Mouse (Mus musculus) embryonic facial prominence, embryonic 10.5 days (tissue): ENCODE results near the gene Gm20547. TPM values are rescaled to one million over a fixed set of nuclear protein-coding genes. Genes with fewer than 3 reads are reported as not detected.
A peak's percentile ranks its signal among the peaks of the same experiment; 100 is the strongest.
"Not testable (repeated sequence)": the region's sequence is repeated elsewhere in the genome, so short reads cannot be mapped to it uniquely, and the experiment has no call there.

ENCODE experiments used
- DNase-seq: peaks from one replicate; pipeline ENCODE4 v3.0.0-alpha.2; 2017; ENCODE audit warnings: low spot score
- H3K27ac ChIP-seq: fragments of 300-500 bp; sonication (generic); replicated peaks from 2 replicates; pipeline ENCODE4 v1.5.1; 2016; ENCODE audit warnings: mild to moderate bottlenecking
- H3K27me3 ChIP-seq: fragments of 300-500 bp; sonication (generic); replicated peaks from 2 replicates; pipeline ENCODE4 v1.6.1; 2016; ENCODE audit warnings: low read depth, mild to moderate bottlenecking; ENCODE audit not compliant: poor library complexity, severe bottlenecking
- H3K36me3 ChIP-seq: fragments of 300-500 bp; sonication (generic); replicated peaks from 2 replicates; pipeline ENCODE4 v1.6.1; 2016; ENCODE audit warnings: mild to moderate bottlenecking, moderate library complexity
- H3K4me1 ChIP-seq: fragments of 300-500 bp; sonication (generic); 2 replicates; pipeline ENCODE4 v1.6.1; 2016
- H3K4me3 ChIP-seq: fragments of 300-500 bp; sonication (generic); 2 replicates; pipeline ENCODE4 v1.5.1; 2016; ENCODE audit warnings: mild to moderate bottlenecking, moderate library complexity
- H3K9me3 ChIP-seq: fragments of 300-500 bp; sonication (generic); 2 replicates; pipeline ENCODE4 v1.6.1; 2016; ENCODE audit warnings: mild to moderate bottlenecking
- WGBS: fragments of 180-500 bp; shearing (Covaris S2); methylation state at CpG from one replicate; pipeline ENCODE4 v1.1.7; 2016; 5-methylcytosine and 5-hydroxymethylcytosine counted together
- polyA plus RNA-seq: library from polyadenylated mRNA; unstranded; fragments of >200 nt; fragmentation: Nextera tagmentation; extraction: Ambion mirVana; gene quantifications from 2 replicates; pipeline ENCODE4 v1.2.1, GENCODE M21; 2016

Gm20547 gene
- polyA plus RNA-seq, 1 experiment from 2014 or later: not detected

DNA sequence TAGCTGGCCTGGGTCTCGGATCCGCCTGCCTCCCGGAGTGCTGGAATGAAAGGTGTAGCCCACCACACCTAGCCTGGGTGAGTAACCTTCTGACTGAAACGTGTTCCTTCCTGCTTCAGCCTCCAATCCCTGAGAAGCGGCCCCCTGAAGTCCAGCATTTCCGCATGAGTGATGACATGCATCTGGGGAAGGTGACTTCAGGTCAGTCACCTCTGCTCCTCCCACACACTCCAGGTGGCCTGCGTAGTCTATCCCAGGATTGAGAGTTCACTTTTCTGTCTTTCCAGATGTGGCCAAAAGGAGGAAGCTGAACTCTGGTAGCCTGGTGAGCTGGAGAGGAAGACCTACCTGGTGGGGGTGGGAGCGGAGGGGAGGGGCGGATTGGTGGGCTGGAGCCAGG is 21.1 kb upstream of the Gm20547 start:
- Histone ChIP-seq H3K27me3 (no peaks in the 10 kb centered on the region), H3K4me3 (no peak overlapping the region), H3K36me3 (peaks cover 72% of the 10 kb centered on the region), H3K4me1 (peaks cover 17% of the 10 kb centered on the region), H3K9me3 (no peaks in the 10 kb centered on the region), H3K27ac (no peak overlapping the region)
- DNase-seq: no peak
- WGBS: 92% methylated on average over 9 of the region's 9 CpGs

DNA sequence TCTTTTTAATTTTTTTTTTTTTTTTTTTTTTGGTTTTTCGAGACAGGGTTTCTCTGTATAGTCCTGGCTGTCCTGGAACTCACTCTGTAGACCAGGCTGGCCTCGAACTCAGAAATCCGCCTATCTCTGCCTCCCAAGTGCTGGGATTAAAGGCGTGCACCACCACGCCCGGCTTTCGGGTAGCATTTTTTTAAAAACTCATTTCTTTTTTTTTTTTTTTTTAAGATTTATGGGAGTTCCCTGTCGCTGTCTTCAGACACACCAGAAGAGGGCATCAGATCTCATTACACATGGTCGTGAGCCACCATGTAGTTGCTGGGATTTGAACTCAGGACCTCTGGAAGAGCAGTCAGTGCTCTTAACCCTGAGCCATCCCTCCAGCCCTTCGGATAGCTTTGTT is 20.1 kb upstream of the Gm20547 start:
- Histone ChIP-seq H3K4me1 (peaks cover 27% of the 10 kb centered on the region), H3K36me3 (peaks cover 63% of the 10 kb centered on the region)
- not testable (repeated sequence) for H3K27me3 ChIP-seq, DNase-seq, H3K4me3 ChIP-seq, H3K9me3 ChIP-seq, H3K27ac ChIP-seq
- 92% methylated on average over 9 of the region's 10 CpGs for WGBS

DNA sequence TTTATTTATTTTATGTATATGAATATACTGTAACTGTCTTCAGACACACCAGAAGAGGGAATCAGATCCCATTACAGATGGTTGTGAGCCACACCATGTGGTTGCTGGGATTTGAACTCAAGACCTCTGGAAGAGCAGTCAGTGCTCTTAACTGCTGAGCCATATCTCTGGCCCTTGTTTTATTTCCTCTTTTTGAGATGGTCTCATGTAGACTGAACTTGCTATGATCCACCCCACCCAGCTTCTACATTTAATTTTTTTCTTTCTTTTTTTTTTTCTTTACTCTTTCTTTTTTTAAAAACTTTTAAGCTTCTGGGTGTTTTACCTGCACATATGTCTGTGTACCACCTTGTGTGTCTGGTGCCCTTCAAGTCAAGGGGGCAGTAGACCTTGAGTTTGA is 19.0 kb upstream of the Gm20547 start:
- Histone ChIP-seq H3K4me3 (peak overlapping the region; percentile 99; the same call in 1 of the 2 replicates), H3K36me3 (peaks cover 63% of the 10 kb centered on the region)

GRCm38 (mm10) chr17:34899890-34900243 is 18.0 kb upstream of the Gm20547 start:
- Histone ChIP-seq H3K4me1 (peaks cover 47% of the 10 kb centered on the region), H3K36me3 (peaks cover 59% of the 10 kb centered on the region), H3K9me3 (peaks cover 4% of the 10 kb centered on the region; the same call in 1 of the 2 replicates), H3K4me3 (peak overlapping the region; percentile 99), H3K27ac (peak overlapping the region; percentile 100), H3K27me3 (no peaks in the 10 kb centered on the region)
- 3% methylated on average over 5 of the region's 5 CpGs for whole genome bisulfite sequencing
- no peak for DNase-seq

More for the DNA sequence above, 19.0 kb upstream of the Gm20547 start:
- not testable (repeated sequence) for DNase-seq, H3K27ac ChIP-seq, H3K27me3 ChIP-seq, H3K9me3 ChIP-seq
- H3K4me1 ChIP-seq: peaks cover 38% of the 10 kb centered on the region

DNA sequence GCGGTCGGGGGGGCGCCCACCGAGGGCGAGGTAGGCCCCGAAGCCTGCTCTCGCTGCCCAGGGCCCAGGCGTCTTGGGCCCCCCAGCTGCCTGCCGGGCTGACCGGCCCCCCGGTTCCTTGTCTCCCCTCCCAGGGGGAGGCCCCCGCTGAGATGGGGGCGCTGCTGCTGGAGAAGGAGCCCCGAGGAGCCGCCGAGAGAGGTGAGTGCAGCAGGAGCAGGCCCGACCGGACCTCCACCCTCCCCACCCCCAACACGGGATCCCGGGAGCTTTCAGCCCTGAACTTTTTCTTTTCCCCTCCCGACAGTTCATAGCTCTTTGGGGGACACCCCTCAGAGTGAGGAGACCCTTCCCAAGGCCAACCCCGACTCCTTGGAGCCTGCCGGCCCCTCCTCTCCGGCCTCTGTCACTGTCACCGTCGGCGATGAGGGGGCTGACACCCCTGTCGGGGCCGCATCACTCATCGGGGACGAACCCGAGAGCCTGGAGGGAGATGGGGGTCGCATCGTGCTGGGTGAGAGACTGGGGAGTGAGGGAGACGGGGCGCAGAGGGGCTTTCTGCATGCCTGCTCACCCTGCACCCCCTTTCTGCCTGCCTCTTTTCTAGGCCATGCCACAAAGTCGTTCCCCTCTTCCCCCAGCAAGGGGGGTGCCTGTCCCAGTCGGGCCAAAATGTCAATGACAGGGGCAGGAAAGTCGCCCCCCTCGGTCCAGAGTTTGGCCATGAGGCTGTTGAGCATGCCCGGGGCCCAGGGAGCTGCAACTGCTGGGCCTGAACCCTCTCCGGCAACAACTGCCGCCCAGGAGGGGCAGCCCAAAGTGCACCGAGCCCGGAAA is 17.4 kb upstream of the Gm20547 start:
- peaks cover 4% of the 10 kb centered on the region; the same call in 1 of the 2 replicates for H3K9me3 ChIP-seq
- H3K4me3 ChIP-seq: peak overlapping the region; percentile 99
- H3K36me3 ChIP-seq: peaks cover 53% of the 10 kb centered on the region
- peak overlapping the region; percentile 100 for H3K27ac ChIP-seq
- H3K4me1 ChIP-seq: peaks cover 49% of the 10 kb centered on the region
- no peaks in the 10 kb centered on the region for H3K27me3 ChIP-seq
- DNase-seq: peak; percentile 55
- 1% methylated on average over 44 of the region's 45 CpGs for WGBS

DNA sequence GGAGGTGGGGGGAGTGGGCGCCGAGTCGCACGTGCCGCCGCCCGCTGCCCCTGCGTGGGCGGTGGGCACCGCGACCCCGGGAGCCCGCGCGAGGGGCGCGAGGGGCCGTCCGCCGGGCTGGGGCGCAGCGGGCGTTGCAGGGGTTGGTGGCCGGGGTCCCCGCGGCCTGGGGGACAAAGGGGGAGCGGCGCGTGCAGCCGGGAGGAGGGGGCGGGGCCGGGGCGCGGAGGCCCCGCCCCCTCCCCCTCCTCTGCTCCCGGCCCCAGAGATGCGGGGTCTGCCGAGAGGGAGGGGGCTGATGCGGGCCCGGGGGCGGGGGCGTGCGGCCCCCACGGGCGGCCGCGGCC is 16.8 kb upstream of the Gm20547 start:
- peak overlapping the region; percentile 100 for H3K27ac ChIP-seq
- peaks cover 4% of the 10 kb centered on the region; the same call in 1 of the 2 replicates for H3K9me3 ChIP-seq
- H3K4me3 ChIP-seq: peak overlapping the region; percentile 99
- 2% methylated on average over 37 of the region's 47 CpGs for WGBS
- DNase-seq: peak; percentile 80
- peaks cover 48% of the 10 kb centered on the region for H3K36me3 ChIP-seq
- no peaks in the 10 kb centered on the region for H3K27me3 ChIP-seq
- H3K4me1 ChIP-seq: peaks cover 54% of the 10 kb centered on the region

- WGBS: under 1% methylated on average over 43 of the region's 44 CpGs
- H3K4me1 ChIP-seq: peaks cover 59% of the 10 kb centered on the region
- peak within 1 kb of the TSS; percentile 99 for H3K4me3 ChIP-seq
- H3K36me3 ChIP-seq: peaks cover 42% of the 10 kb centered on the region
- DNase-seq: peak; percentile 90
- peak within 1 kb of the TSS; percentile 100 for H3K27ac ChIP-seq
- no peaks in the 10 kb centered on the region for H3K27me3 ChIP-seq
- peaks cover 4% of the 10 kb centered on the region; the same call in 1 of the 2 replicates for H3K9me3 ChIP-seq
Measured at GRCm38 (mm10) chr17:34898160-34898586, 16.3 kb upstream of the Gm20547 start, which contains the start of the genes C2 and Ehmt2. TSS of gene C2 (minus strand) at chr17:34898265. TSS of gene Ehmt2 (plus strand) at chr17:34898469.

- Histone ChIP-seq H3K9me3 (peaks cover 4% of the 10 kb centered on the region; the same call in 1 of the 2 replicates), H3K4me1 (peaks cover 59% of the 10 kb centered on the region)
- 25% methylated on average over 10 of the region's 10 CpGs for WGBS
Measured at GRCm38 (mm10) chr17:34897373-34898159, 15.7 kb upstream of the Gm20547 start.

DNA sequence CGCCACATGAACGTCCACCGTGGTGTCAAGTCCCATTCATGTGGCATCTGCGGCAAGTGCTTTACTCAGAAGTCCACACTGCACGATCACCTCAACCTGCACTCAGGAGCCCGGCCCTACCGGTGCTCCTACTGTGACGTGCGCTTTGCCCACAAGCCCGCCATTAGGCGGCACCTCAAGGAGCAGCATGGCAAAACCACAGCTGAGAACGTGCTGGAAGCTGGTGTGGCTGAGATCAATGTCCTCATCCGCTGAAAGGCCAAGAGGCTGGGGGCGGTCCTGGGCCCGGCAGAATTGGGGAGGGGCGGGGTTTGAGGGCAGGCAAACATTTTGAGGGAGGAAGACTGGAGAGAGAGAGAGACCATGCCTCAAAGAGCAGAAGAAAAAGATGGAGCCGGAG is 14.5 kb upstream of the Gm20547 start:
- Histone ChIP-seq H3K36me3 (peaks cover 25% of the 10 kb centered on the region), H3K27me3 (no peaks in the 10 kb centered on the region), H3K4me1 (peaks cover 59% of the 10 kb centered on the region), H3K27ac (0 out of 2 replicates have a peak overlapping the region, but pooled peaks have one; percentile 99), H3K4me3 (peak overlapping the region; percentile 99), H3K9me3 (peaks cover 4% of the 10 kb centered on the region; the same call in 1 of the 2 replicates)
- DNase-seq: no peak
- WGBS: 89% methylated on average over 17 of the region's 17 CpGs

More at GRCm38 (mm10) chr17:34897373-34898159, 15.7 kb upstream of the Gm20547 start:
- peaks cover 36% of the 10 kb centered on the region for H3K36me3 ChIP-seq
- DNase-seq: no peak
- peak overlapping the region; percentile 99 for H3K4me3 ChIP-seq
- peak overlapping the region; percentile 100 for H3K27ac ChIP-seq
- H3K27me3 ChIP-seq: no peaks in the 10 kb centered on the region

GRCm38 (mm10) chr17:34895724-34896123 is 13.9 kb upstream of the Gm20547 start:
- Histone ChIP-seq H3K36me3 (peaks cover 19% of the 10 kb centered on the region), H3K27me3 (no peaks in the 10 kb centered on the region), H3K27ac (peak overlapping the region; percentile 99), H3K4me1 (peaks cover 59% of the 10 kb centered on the region), H3K4me3 (peak overlapping the region; percentile 99), H3K9me3 (peaks cover 4% of the 10 kb centered on the region; the same call in 1 of the 2 replicates)
- 89% methylated on average over 15 of the region's 15 CpGs for WGBS
- DNase-seq: no peak

- Histone ChIP-seq H3K9me3 (peaks cover 4% of the 10 kb centered on the region; the same call in 1 of the 2 replicates), H3K4me3 (peak overlapping the region; percentile 99), H3K27ac (peak overlapping the region; percentile 99), H3K4me1 (peaks cover 53% of the 10 kb centered on the region), H3K36me3 (peaks cover 18% of the 10 kb centered on the region), H3K27me3 (no peaks in the 10 kb centered on the region)
- peak; percentile 59 for DNase-seq
- WGBS: 8% methylated on average over 51 of the region's 51 CpGs
Measured at GRCm38 (mm10) chr17:34894801-34895530, 13.1 kb upstream of the Gm20547 start.
